Mouse (Mus musculus) gastrocnemius, adult 2 months (tissue): Measurements from ENCODE around the gene Ndufv3. TPM values are rescaled to one million over a fixed set of nuclear protein-coding genes. Genes with fewer than 3 reads are reported as not detected.
"Not testable (repeated sequence)": the region's sequence is repeated elsewhere in the genome, so short reads cannot be mapped to it uniquely, and the experiment has no call there.

Experiments
- DNase-seq: peaks from one replicate; pipeline ENCODE4 v3.0.0; 2022
- H3K27ac ChIP-seq: fragments of 200-600 bp; 2 replicates; pipeline ENCODE4 v1.8.1; 2022; ENCODE audit warnings: mild to moderate bottlenecking
- H3K4me3 ChIP-seq: fragments of 200-600 bp; 2 replicates; pipeline ENCODE4 v1.8.1; 2022; ENCODE audit warnings: mild to moderate bottlenecking, moderate library complexity
- CTCF ChIP-seq: fragments of 200-600 bp; IDR thresholded peaks from 2 replicates; pipeline ENCODE4 v1.8.1; 2022; ENCODE audit warnings: antibody characterized with exemption, mild to moderate bottlenecking, moderate library complexity
- intact Hi-C: fragments of 180-260 bp; cut with DNase I; formaldehyde crosslinking; loops from one replicate; pipeline ENCODE4 v1.15.1; 2025
- total RNA-seq, 2 experiments: library from RNA; stranded (reverse); gene quantifications; 2 replicates each; pipeline ENCODE4 v1.2.3; 2021

The Ndufv3 gene
- total RNA-seq, 2 experiments from 2014 or later, result 451 to 524 TPM

GRCm38 (mm10) chr17:31546444-31547196, 26.7 kb downstream of the Ndufv3 start:
- Histone ChIP-seq H3K27ac (peak overlapping the region; percentile 44), H3K4me3 (no peak overlapping the region)
- peak; percentile 61 for DNase-seq
- intact Hi-C loops, result no loop called here
- TF ChIP-seq CTCF, result no peak

DNA sequence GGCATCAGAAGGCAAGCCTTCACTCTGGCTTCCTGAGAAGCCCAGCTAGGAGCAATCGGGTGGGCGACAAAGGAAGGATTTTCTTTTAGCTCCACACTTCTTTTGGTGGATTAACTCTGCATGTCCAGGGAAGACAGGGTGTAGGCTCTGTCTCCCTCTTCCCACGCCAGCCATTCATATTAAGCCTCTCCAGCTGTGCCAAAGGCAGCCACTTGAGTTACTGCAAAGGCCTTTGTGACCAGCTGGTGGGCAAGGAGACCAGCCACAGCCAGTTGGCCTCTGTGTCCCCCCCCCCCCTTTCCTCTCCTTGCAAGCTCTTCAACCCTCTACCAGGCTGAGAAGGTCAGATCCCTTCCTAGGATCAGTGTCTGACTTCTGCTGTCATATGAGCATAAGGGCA, 28.1 kb downstream of the Ndufv3 start:
- no peak for DNase-seq
- Histone ChIP-seq H3K27ac (no peak overlapping the region), H3K4me3 (no peak overlapping the region)
- intact Hi-C loops, result no loop called here
- TF ChIP-seq CTCF, result no peak

- intact Hi-C loops, result no loop called here
- Histone ChIP-seq H3K27ac (no peak overlapping the region), H3K4me3 (no peak overlapping the region)
- TF ChIP-seq CTCF, result no peak
- no peak for DNase-seq
These were observed 29.5 kb downstream of the Ndufv3 start for GRCm38 (mm10) chr17:31549389-31549788.

DNA sequence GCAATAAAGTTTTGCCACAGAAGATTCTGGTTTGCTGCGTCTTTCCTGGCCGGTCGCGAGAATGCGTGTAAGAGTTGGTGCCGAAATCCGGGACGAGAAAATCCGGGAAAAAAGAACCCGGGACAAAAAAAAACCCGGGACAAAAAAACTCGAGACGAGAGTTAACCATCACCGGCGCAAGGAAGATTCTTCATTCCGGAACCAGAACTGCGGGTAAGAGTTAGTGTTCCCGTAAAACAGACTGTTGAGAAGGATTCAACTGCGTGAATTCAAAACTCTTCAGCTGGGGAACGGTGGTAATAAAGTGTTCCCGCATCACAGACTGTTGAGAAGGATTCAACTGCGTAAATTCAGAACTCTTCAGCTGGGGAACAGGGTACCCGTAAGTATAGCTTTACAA, 32.7 kb downstream of the Ndufv3 start:
- H3K4me3 ChIP-seq, intact Hi-C loops, DNase-seq, H3K27ac ChIP-seq: not testable (repeated sequence)

GRCm38 (mm10) chr17:31556253-31556652, 36.3 kb downstream of the Ndufv3 start:
- no peak overlapping the region for H3K4me3 ChIP-seq
- intact Hi-C loops, result no loop called here
- no peak for DNase-seq
- peak overlapping the region; percentile 5; the same call in 1 of the 2 replicates for H3K27ac ChIP-seq
- TF ChIP-seq CTCF, result no peak

GRCm38 (mm10) chr17:31557124-31557880, 37.4 kb downstream of the Ndufv3 start:
- TF ChIP-seq CTCF, result no peak
- Histone ChIP-seq H3K27ac (peak overlapping the region; percentile 35), H3K4me3 (peak overlapping the region; percentile 26)
- peak; percentile 38 for DNase-seq
- intact Hi-C loops, result no loop called here

DNA sequence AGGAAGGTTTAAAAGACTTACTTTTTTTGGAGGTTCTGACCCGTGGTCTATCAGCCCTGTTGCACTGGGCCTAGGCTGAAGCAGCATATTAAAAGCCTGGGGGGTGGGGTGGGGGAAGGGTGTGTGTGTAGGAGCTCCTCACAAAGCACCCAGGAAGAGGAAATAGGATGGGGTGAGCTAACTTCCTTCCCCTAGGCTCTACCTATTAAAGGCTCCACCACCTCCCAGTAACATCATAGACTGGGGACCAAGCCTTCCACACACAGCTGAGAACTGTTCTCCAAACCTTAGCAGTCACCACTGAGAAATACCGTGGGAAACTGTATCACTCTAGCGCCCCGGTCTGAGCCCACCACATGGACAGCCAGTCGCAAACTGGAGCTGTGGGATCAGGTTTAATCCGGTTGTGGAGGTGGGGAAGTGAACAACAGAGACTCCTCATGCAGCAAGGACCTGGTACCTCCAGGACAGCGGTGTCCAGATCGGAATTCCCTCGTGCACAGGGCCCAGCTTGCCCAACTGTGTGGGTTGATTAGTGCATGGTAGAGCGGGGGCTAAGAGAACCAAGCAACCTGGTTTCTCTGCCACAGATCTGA, 38.1 kb downstream of the Ndufv3 start:
- TF ChIP-seq CTCF, result no peak
- peak overlapping the region; percentile 26; the same call in 1 of the 2 replicates for H3K4me3 ChIP-seq
- intact Hi-C loops, result no loop called here
- H3K27ac ChIP-seq, result peak overlapping the region; percentile 35
- DNase-seq, result no peak

GRCm38 (mm10) chr17:31559021-31559789, 39.3 kb downstream of the Ndufv3 start:
- TF ChIP-seq CTCF, result no peak
- no peak for DNase-seq
- Histone ChIP-seq H3K4me3 (no peak overlapping the region), H3K27ac (no peak overlapping the region)
- intact Hi-C loops, result no loop called here

DNA sequence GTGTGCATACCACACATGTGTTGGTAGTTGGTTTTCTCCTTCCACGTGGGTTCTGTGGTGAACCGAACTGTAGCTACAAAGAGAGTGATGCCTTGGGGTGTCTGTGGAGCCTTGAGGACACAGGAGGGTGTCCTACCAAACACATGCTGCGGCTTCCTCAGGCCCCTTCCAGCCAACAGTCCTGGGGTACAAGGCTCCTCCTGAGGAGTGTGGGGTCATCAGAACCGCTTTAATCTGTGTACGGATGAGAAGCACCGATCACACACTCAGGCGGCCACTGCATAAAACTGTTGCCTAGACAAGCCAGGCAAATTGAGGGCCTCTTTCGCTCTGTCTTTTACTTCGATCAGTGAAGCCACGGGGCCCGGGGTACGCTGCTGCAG, 43.7 kb downstream of the Ndufv3 start:
- Histone ChIP-seq H3K27ac (peak overlapping the region; percentile 99), H3K4me3 (peak overlapping the region; percentile 86)
- intact Hi-C loops, result loop anchor here (2.0 kb wide), 2 partner anchors 43 to 51 kb away; partner anchors contain the start of gene Ndufv3
- TF ChIP-seq CTCF, result no peak
- peak; percentile 44 for DNase-seq

- TF ChIP-seq CTCF, result no peak
- peak within 1 kb of the TSS; percentile 99 for H3K27ac ChIP-seq
- intact Hi-C loops, result loop anchor here (2.0 kb wide), 2 partner anchors 43 to 51 kb away; partner anchors contain the start of gene Ndufv3
- DNase-seq, result peak; percentile 99
- peak within 1 kb of the TSS; percentile 94 for H3K4me3 ChIP-seq
These were observed 44.3 kb downstream of the Ndufv3 start, which contains the start of gene Pknox1 for GRCm38 (mm10) chr17:31564015-31564857. Pknox1 (plus strand) TSS chr17:31564734.

DNA sequence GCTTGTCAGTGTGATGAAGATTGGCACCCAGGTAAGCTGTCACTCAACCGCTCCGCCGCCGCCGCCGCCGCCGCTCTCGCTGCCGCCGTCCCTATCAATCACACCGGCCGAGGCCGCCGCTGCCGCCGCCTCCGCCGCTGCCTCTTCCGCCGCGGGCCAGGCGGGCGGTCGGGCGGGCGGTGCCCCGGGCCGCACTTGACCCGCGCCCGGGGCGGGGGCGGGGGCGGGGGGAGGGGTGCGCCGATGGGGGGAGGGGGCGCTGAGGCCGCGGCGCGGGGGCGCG, 44.9 kb downstream of the Ndufv3 start:
- Histone ChIP-seq H3K4me3 (peak overlapping the region; percentile 94), H3K27ac (peak overlapping the region; percentile 96)
- DNase-seq, result no peak
- no peak for TF ChIP-seq CTCF
- intact Hi-C loops, result loop anchor here (2.0 to 5.0 kb wide), 3 partner anchors 44 to 93 kb away; partner anchors contain the start of genes Ndufv3 and U2af1
